Mouse (Mus musculus) heart, embryonic 11.5 days (tissue): ENCODE measurements around the gene Clpx. TPM values are rescaled to one million over a fixed set of nuclear protein-coding genes. Genes with fewer than 3 reads are reported as not detected.
"Not testable (repeated sequence)": the region's sequence is repeated elsewhere in the genome, so short reads cannot be mapped to it uniquely, and the experiment has no call there.

Experiments
- ATAC-seq: fragments of 200-750 bp; cut with Nextera tagmentation; replicated peaks from 2 replicates; pipeline ENCODE4 v1.8.0; 2017; ENCODE audit warnings: moderate library complexity; ENCODE audit not compliant: insufficient number of reproducible peaks, low FRiP score, low TSS enrichment
- H3K27ac ChIP-seq: fragments of 300-500 bp; sonication (generic); 2 replicates; pipeline ENCODE4 v1.5.1; 2014; ENCODE audit warnings: mild to moderate bottlenecking, low read depth, low read length
- H3K27me3 ChIP-seq: fragments of 300-500 bp; sonication (generic); 2 replicates; pipeline ENCODE4 v1.6.1; 2014; ENCODE audit warnings: mild to moderate bottlenecking, low read length, mixed read lengths; ENCODE audit not compliant: control insufficient read depth, insufficient read depth
- H3K36me3 ChIP-seq: fragments of 300-500 bp; sonication (generic); 2 replicates; pipeline ENCODE4 v1.6.1; 2014; ENCODE audit warnings: mild to moderate bottlenecking, low read length, moderate library complexity, mixed read lengths; ENCODE audit not compliant: control insufficient read depth, insufficient read depth
- H3K4me1 ChIP-seq: fragments of 300-500 bp; sonication (generic); 2 replicates; pipeline ENCODE4 v1.6.1; 2014; ENCODE audit warnings: low read length; ENCODE audit not compliant: control insufficient read depth, insufficient read depth
- H3K4me2 ChIP-seq: fragments of 300-500 bp; sonication (generic); 2 replicates; pipeline ENCODE4 v1.6.1; 2014; ENCODE audit warnings: mild to moderate bottlenecking, moderate library complexity
- H3K4me3 ChIP-seq: fragments of 300-500 bp; sonication (generic); 2 replicates; pipeline ENCODE4 v1.5.1; 2014; ENCODE audit warnings: low read depth, low read length
- H3K9ac ChIP-seq: fragments of 300-500 bp; sonication (generic); 2 replicates; pipeline ENCODE4 v1.6.1; 2014; ENCODE audit warnings: mild to moderate bottlenecking, low read depth, low read length, moderate library complexity
- H3K9me3 ChIP-seq: fragments of 300-500 bp; sonication (generic); replicated peaks from 2 replicates; pipeline ENCODE4 v1.6.1; 2016; ENCODE audit warnings: low read length; ENCODE audit not compliant: control insufficient read depth
- WGBS: fragments of 180-500 bp; shearing (Covaris S2); extraction: QIAGEN DNeasy Blood & Tissue Kit; methylation state at CpG from one replicate; pipeline ENCODE4 v1.1.7; 2014; ENCODE audit not compliant: insufficient replicate concordance; 5-methylcytosine and 5-hydroxymethylcytosine counted together
- polyA plus RNA-seq: library from polyadenylated mRNA; unstranded; fragments of >200 nt; fragmentation: Nextera tagmentation; extraction: Ambion mirVana; gene quantifications from 2 replicates; pipeline ENCODE4 v1.2.1, GENCODE M21; 2014

Gene Clpx
- polyA plus RNA-seq, 1 experiment from 2014 or later: 42.9 TPM

GRCm38 (mm10) chr9:65261591-65262230, 32.3 kb upstream of the Clpx start:
- 73% methylated on average over 2 of the region's 2 CpGs for WGBS
- H3K9me3 ChIP-seq: no peaks in the 10 kb centered on the region
- H3K9ac ChIP-seq: no peak overlapping the region
- H3K4me3 ChIP-seq: no peak overlapping the region
- no peak overlapping the region for H3K27ac ChIP-seq
- no peaks in the 10 kb centered on the region for H3K36me3 ChIP-seq
- no peaks in the 10 kb centered on the region for H3K4me1 ChIP-seq
- no peak for ATAC-seq
- H3K27me3 ChIP-seq: no peaks in the 10 kb centered on the region
- no peak overlapping the region for H3K4me2 ChIP-seq

DNA sequence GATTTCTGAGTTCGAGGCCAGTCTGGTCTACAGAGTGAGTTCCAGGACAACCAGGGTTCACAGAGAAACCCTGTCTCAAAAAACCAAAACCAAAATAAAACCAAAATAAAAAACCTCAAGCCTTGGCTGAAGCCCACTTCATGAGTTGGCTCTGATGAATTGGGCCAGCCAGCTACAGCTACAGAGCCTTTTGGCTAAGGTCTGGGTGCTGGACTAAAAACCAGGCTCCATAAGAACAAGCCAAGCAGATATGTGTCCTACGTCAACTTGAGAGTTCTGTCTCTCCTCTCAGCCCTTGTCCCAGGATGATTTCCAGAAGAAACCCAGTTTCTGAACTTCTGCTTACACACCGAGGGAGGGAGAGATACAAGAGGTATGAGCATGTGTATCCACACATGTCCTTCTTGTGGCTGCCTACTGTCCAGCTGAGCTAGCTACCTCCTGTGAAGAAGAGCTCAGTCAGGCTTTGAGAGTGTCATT, 31.4 kb upstream of the Clpx start:
- Histone ChIP-seq H3K4me3 (no peak overlapping the region), H3K27me3 (no peaks in the 10 kb centered on the region), H3K36me3 (no peaks in the 10 kb centered on the region), H3K4me1 (no peaks in the 10 kb centered on the region), H3K4me2 (no peak overlapping the region), H3K27ac (no peak overlapping the region), H3K9ac (no peak overlapping the region), H3K9me3 (no peaks in the 10 kb centered on the region)
- ATAC-seq: no peak
- 90% methylated on average over 3 of the region's 3 CpGs for WGBS

GRCm38 (mm10) chr9:65264959-65265358, 29.1 kb upstream of the Clpx start, which contains the start of gene Cilp:
Cilp (plus strand) TSS chr9:65265180.
- WGBS: 51% methylated on average over 5 of the region's 5 CpGs
- ATAC-seq: no peak
- H3K27me3 ChIP-seq: no peaks in the 10 kb centered on the region
- no peak within 1 kb of the TSS for H3K9ac ChIP-seq
- no peak within 1 kb of the TSS for H3K27ac ChIP-seq
- no peaks in the 10 kb centered on the region for H3K4me1 ChIP-seq
- H3K36me3 ChIP-seq: no peaks in the 10 kb centered on the region
- no peak within 1 kb of the TSS for H3K4me2 ChIP-seq
- H3K4me3 ChIP-seq: no peak within 1 kb of the TSS
- H3K9me3 ChIP-seq: no peaks in the 10 kb centered on the region

- Histone ChIP-seq H3K36me3 (no peaks in the 10 kb centered on the region), H3K4me2 (no peak overlapping the region), H3K9me3 (no peaks in the 10 kb centered on the region), H3K4me1 (no peaks in the 10 kb centered on the region), H3K9ac (no peak overlapping the region), H3K27ac (no peak overlapping the region), H3K27me3 (0 out of 2 replicates have a peak, but pooled peaks cover 2% of the 10 kb centered on the region), H3K4me3 (no peak overlapping the region)
- 44% methylated on average over 7 of the region's 7 CpGs for WGBS
- ATAC-seq: no peak
Measured at GRCm38 (mm10) chr9:65267742-65268515, 26.1 kb upstream of the Clpx start.

- Histone ChIP-seq H3K4me1 (no peaks in the 10 kb centered on the region), H3K36me3 (no peaks in the 10 kb centered on the region), H3K9me3 (no peaks in the 10 kb centered on the region), H3K9ac (no peak overlapping the region), H3K27me3 (0 out of 2 replicates have a peak, but pooled peaks cover 2% of the 10 kb centered on the region), H3K4me2 (no peak overlapping the region), H3K27ac (no peak overlapping the region), H3K4me3 (no peak overlapping the region)
- no peak for ATAC-seq
- 81% methylated on average over 13 of the region's 13 CpGs for WGBS
Measured at GRCm38 (mm10) chr9:65273048-65273809, 20.8 kb upstream of the Clpx start.

- Histone ChIP-seq H3K27ac (no peak overlapping the region), H3K27me3 (0 out of 2 replicates have a peak, but pooled peaks cover 2% of the 10 kb centered on the region), H3K36me3 (no peaks in the 10 kb centered on the region), H3K4me2 (no peak overlapping the region), H3K9ac (no peak overlapping the region), H3K9me3 (no peaks in the 10 kb centered on the region), H3K4me1 (no peaks in the 10 kb centered on the region), H3K4me3 (no peak overlapping the region)
- WGBS: 75% methylated on average over 4 of the region's 4 CpGs
- ATAC-seq: no peak
Measured at GRCm38 (mm10) chr9:65273873-65274272, 20.2 kb upstream of the Clpx start.

DNA sequence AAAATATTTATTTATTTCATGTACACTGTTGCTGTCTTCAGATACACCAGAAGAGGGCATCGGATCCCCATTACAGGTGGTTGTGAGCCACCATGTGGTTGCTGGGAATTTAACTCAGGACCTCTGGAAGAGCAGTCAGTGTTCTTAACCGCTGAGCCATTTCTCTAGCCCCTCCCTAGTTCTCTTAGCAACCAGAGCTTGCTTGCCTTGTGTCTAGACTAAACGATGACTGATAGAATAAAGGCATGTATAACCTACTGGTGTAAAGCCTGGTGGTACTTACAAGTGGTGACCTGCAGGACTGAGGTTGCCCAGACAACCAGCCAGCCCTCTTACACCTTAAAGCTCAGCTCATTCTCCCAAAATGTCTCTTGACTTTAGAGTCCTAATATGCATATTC, 19.2 kb upstream of the Clpx start:
- not testable (repeated sequence) for H3K9me3 ChIP-seq, H3K36me3 ChIP-seq, H3K27ac ChIP-seq, H3K27me3 ChIP-seq, H3K4me1 ChIP-seq, ATAC-seq, H3K9ac ChIP-seq, H3K4me3 ChIP-seq, H3K4me2 ChIP-seq
- 74% methylated on average over 3 of the region's 3 CpGs for WGBS

- no peaks in the 10 kb centered on the region for H3K27me3 ChIP-seq
- H3K9me3 ChIP-seq: no peaks in the 10 kb centered on the region
- H3K27ac ChIP-seq: no peak overlapping the region
- 73% methylated on average over 4 of the region's 4 CpGs for WGBS
- no peak overlapping the region for H3K4me2 ChIP-seq
- no peaks in the 10 kb centered on the region for H3K4me1 ChIP-seq
- H3K36me3 ChIP-seq: no peaks in the 10 kb centered on the region
- no peak overlapping the region for H3K9ac ChIP-seq
- H3K4me3 ChIP-seq: no peak overlapping the region
- ATAC-seq: no peak
Measured at GRCm38 (mm10) chr9:65275810-65276530, 18.1 kb upstream of the Clpx start.
